Mouse (Mus musculus) left cerebral cortex, postnatal 14 days (tissue): ENCODE measurements at regions not wholly inside any gene's neighbourhood (a gene's known extent, or its start where the extent isn't known, plus 50 kb on each side); places are given as distances from the start of the nearest gene placed in this dataset.

Experiments
- DNase-seq, 2 experiments: peaks; one replicate each; pipeline ENCODE4 v3.0.0; 2021 to 2022; ENCODE audit warnings: low spot score in 2 of 2, mixed read lengths in 1 of 2
- intact Hi-C: fragments of 180-260 bp; cut with DNase I; formaldehyde crosslinking; loops from one replicate; pipeline ENCODE4 v1.15.1; 2025

- intact Hi-C loops, result no loop called here
These were observed 69.8 kb downstream of the Gm21750 start for GRCm38 (mm10) chr14:73730796-73731195.

GRCm38 (mm10) chr14:73732161-73732560, 71.1 kb downstream of the Gm21750 start:
- peak; percentile 52 to 65 for DNase-seq
- intact Hi-C loops, result no loop called here

More at GRCm38 (mm10) chr14:73730796-73731195, 69.8 kb downstream of the Gm21750 start:
- no peak for DNase-seq

DNA sequence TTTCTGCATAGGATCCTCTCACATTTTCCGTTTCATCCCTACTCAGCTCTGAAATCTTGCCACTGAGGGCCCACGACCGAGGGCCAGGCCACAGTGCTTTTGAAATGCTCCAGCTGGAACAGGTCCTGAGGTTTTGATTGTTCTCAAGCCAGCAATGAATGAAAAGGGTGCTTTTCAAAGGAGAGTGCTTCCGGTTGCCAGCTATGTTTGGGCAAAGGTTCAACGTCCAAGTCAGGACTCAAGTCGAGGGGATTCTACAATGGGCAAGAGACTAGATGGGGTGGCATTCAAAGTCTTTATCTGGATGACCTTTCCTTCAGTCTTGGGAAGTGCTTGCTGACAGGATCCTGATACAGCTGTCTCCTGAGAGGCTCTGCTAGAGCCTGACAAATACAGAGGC, 89.8 kb downstream of the Gm21750 start:
- peak in 1 of 2 experiments; percentile 12 for DNase-seq
- intact Hi-C loops, result no loop called here

DNA sequence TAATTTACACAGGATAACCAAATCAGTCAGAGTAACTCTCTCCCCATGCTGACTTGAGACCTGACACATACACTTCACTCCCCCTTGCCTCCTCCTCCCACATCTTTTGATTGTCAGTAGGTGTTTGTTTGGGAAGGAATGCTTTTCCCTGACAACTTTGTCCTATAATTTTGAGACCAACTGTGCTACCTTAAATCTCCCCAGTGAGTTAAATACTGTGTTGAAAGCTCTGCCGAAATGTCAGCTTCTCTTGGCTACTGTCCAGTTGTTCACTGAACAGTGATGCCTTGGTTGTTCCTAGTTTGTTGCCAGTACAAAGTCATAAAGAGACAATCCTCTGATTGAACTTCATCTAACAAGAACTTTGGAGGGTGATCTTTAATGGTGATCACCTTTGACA, 99.0 kb downstream of the Gm21750 start:
- DNase-seq, result peak in 1 of 2 experiments; percentile 24
- intact Hi-C loops, result no loop called here

GRCm38 (mm10) chr14:73772964-73773363, 111.9 kb downstream of the Gm21750 start:
- DNase-seq, result no peak
- intact Hi-C loops, result no loop called here

- DNase-seq, result no peak
- intact Hi-C loops, result no loop called here
These were observed 112.8 kb downstream of the Gm21750 start for GRCm38 (mm10) chr14:73773810-73774209.

DNA sequence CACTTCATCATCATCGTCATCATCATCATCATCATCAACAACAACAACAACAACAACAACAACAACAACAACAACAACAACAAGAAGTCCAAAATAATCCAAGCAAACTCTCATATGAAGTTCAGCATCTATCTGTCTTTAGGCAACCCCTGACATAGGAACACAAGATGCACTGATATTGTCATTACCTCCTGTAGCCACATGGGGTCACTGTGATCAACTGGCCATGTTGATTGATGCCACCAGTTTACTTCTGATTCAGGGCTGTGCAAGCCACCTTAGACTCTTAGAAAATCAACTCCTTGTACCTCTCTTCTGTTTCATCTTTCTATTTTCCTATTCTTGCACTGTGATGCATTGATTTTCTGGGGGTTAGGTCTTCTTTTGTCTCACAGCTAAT, 115.0 kb downstream of the Gm21750 start:
- intact Hi-C loops, result loop anchor here (5.0 kb wide), 1 partner anchor 866 kb away; the partner anchor contains the start of gene Htr2a
- DNase-seq, result peak; percentile 46 to 71

- DNase-seq, result no peak
- intact Hi-C loops, result no loop called here
These were observed 146.1 kb downstream of the Gm21750 start for GRCm38 (mm10) chr14:73807169-73807568.

- intact Hi-C loops, result no loop called here
These were observed 177.9 kb downstream of the Gm21750 start for GRCm38 (mm10) chr14:73838890-73839289.

DNA sequence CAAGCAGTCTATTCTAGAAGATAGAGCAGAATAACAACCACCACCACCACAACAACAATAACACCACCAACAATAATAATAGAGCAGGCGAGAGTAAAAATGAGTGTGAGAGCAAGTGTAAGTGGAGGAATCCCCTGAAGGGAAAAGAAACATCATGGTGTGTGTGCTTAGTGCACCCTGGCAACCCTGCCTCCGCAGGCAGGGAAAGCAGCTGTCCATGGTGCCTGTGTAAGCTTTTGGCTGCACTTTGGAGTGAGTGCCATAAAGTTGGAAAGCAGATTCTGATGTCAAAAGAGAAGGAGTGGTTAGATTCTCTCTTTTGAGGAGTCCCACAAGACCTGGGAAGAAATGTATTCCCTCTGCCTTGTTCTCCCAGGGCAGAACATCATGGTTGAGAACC, 200.8 kb downstream of the Gm21750 start:
- DNase-seq, result no peak
- intact Hi-C loops, result no loop called here

More at GRCm38 (mm10) chr14:73838890-73839289, 177.9 kb downstream of the Gm21750 start:
- DNase-seq, result no peak

GRCm38 (mm10) chr14:73874337-73874736, 213.3 kb downstream of the Gm21750 start:
- DNase-seq, result no peak
- intact Hi-C loops, result no loop called here

- DNase-seq, result no peak
- intact Hi-C loops, result no loop called here
These were observed 214.9 kb downstream of the Gm21750 start for GRCm38 (mm10) chr14:73875916-73876315.

- intact Hi-C loops, result no loop called here
- no peak for DNase-seq
These were observed 217.2 kb downstream of the Gm21750 start for GRCm38 (mm10) chr14:73878267-73878666.

- intact Hi-C loops, result no loop called here
- no peak for DNase-seq
These were observed 217.9 kb downstream of the Gm21750 start for GRCm38 (mm10) chr14:73878866-73879419.

DNA sequence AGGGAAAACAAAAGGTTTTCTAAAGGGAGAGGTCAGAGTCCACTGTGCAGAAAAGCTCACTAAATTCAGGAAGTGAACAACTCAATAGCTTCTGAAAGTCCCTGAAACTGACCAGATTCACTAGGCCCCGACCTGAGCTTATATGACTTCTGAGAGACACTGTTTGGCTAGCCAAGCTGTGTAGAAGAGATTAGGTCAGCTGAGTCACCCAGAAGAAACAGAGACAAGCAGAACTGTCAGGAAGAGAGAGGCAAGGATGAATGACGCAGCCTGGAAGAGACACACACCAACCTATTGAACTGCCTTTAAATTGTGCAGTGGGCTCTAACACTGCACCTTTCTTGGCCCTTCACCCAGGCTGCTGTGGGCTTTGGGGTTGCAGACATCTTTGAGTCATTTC, 230.4 kb downstream of the Gm21750 start:
- intact Hi-C loops, result no loop called here
- no peak for DNase-seq

- DNase-seq, result no peak
- intact Hi-C loops, result no loop called here
These were observed 233.8 kb downstream of the Gm21750 start for GRCm38 (mm10) chr14:73894844-73895243.

DNA sequence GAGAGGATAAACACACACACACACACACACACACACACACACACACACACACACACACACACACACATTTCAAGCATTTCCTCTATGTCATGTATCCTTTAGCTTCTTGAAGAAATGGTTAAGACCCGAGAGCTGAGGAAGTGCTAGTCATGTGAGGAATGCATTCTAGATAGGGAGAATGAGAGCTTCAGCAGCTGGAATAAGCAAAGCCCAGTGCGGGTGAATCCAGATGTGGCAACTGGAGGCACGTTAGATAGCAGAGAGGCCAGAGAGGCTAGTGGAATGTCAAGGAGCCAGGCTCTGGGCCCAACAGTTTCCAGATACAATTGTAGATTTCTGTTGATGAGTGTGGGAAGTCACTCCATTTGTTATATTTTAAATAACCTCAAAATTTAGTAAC, 234.2 kb downstream of the Gm21750 start:
- intact Hi-C loops, result no loop called here
- DNase-seq, result no peak

GRCm38 (mm10) chr14:73899078-73899477, 238.1 kb downstream of the Gm21750 start:
- DNase-seq, result no peak

DNA sequence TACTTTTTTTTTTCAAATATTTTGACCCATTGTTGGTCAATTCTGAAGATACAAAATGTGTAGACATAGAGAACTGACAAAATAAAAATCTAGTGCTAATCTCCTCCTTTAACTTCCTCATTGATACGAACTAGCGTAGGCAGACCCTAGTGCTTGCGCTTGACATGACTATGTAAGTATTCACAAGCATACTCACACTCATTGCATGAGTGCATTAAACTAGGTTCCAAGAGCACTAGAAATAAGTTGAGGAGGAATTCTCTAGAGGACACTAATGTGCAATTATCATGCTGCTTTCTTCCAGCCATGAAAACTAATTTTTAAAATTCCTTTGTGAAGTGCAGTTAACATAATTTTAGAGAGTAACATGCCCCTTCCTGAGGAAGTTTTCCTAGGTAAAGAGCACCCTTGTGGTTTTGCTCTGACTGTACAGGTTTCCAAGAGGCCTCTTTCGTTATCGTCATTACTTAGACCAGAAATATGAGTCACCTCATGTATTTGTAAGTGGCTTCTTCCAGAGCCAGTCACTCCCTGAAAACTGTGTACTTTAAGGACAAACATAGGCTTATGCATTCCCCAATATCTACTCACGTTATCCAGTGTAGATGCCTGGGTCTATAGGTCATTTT, 241.2 kb downstream of the Gm21750 start:
- intact Hi-C loops, result no loop called here
- no peak for DNase-seq

More at GRCm38 (mm10) chr14:73899078-73899477, 238.1 kb downstream of the Gm21750 start:
- intact Hi-C loops, result no loop called here

GRCm38 (mm10) chr14:73913756-73914448, 252.9 kb downstream of the Gm21750 start:
- DNase-seq, result peak; percentile 24 to 55
- intact Hi-C loops, result no loop called here

- intact Hi-C loops, result no loop called here
- DNase-seq, result no peak
These were observed 255.0 kb downstream of the Gm21750 start for GRCm38 (mm10) chr14:73915990-73916389.
